Mouse (Mus musculus): ENCODE data around the gene Rarg.

DNA sequence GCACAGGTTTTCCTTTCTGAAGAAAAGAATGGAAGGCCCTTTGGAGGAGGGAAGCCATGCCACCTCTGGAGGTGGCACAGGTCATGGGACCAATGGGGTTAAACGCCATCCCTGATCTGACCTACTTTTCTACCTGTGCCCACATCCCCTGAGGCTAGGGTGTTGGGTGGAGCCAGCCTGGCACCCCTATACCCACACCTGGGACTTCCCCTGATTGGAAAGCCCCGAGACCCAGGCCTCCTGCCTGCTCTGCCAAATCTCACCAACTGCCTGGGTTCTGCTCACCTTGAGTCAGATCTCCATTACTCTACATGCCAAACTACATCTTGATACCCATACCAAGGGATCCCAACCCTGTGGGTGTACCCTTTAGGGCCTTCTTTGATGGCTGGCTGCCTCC lies 5.7 kb upstream of the Rarg start:
- TF ChIP-seq CTCF (IDR thresholded peaks at IDR 0.05; ENCODE audit: borderline replicate concordance, control insufficient read depth, extremely low read depth, insufficient read depth, low read length, poor library complexity) (no peak), POLR2A (IDR thresholded peaks at IDR 0.05; ENCODE audit: control insufficient read depth, extremely low read depth, insufficient read depth, low read length, poor library complexity) (no peak)
